Mouse (Mus musculus) left cerebral cortex, postnatal 4 days (tissue): ENCODE data around the gene Plppr1. TPM values are rescaled to one million over a fixed set of nuclear protein-coding genes. Genes with fewer than 3 reads are reported as not detected.
"Not testable (repeated sequence)": the region's sequence is repeated elsewhere in the genome, so short reads cannot be mapped to it uniquely, and the experiment has no call there.

Source experiments
- DNase-seq: peaks from one replicate; pipeline ENCODE4 v3.0.0-alpha.2; 2022
- intact Hi-C: fragments of 180-260 bp; cut with DNase I; formaldehyde crosslinking; loops from one replicate; pipeline ENCODE4 v1.15.1; 2025
- total RNA-seq, 2 experiments: library from RNA; stranded (reverse); gene quantifications; 2 replicates each; pipeline ENCODE4 v1.2.3; 2021

Plppr1 gene
- total RNA-seq, 2 experiments from 2014 or later = 82.4 to 92.1 TPM

- intact Hi-C loops = loop anchor here (10.0 kb wide), 1 partner anchor 66 kb away; no protein-coding TSS in a partner anchor
- no peak for DNase-seq
Measured at GRCm38 (mm10) chr4:49348677-49349076, 289.6 kb downstream of the Plppr1 start.

GRCm38 (mm10) chr4:49350470-49350869 is 291.4 kb downstream of the Plppr1 start:
- intact Hi-C loops = loop anchor here (2.0 kb wide), 1 partner anchor 84 kb away; no protein-coding TSS in a partner anchor
- DNase-seq = no peak

- intact Hi-C loops = no loop called here
- no peak for DNase-seq
Measured at GRCm38 (mm10) chr4:49357097-49357496, 298.0 kb downstream of the Plppr1 start.

- DNase-seq, intact Hi-C loops: not testable (repeated sequence)
Measured at GRCm38 (mm10) chr4:49368046-49368445, 309.0 kb downstream of the Plppr1 start.

GRCm38 (mm10) chr4:49383576-49384318 is 324.7 kb downstream of the Plppr1 start:
- DNase-seq, intact Hi-C loops: not testable (repeated sequence)

- no peak for DNase-seq
- intact Hi-C loops = no loop called here
Measured at GRCm38 (mm10) chr4:49386873-49387272, 327.8 kb downstream of the Plppr1 start.
